Mouse (Mus musculus): ENCODE measurements around the gene Arl2.

GRCm38 (mm10) chr19:6094119-6094518 lies 47.2 kb downstream of the Arl2 start, which contains the start of gene AC131692.1:
- no peak for TF ChIP-seq E2F4 (IDR thresholded peaks at IDR 0.05; ENCODE audit: borderline replicate concordance, low read depth, low read length)
- TF ChIP-seq TAL1 (IDR thresholded peaks at IDR 0.05; ENCODE audit: low read length): no peak
- TF ChIP-seq HCFC1 (IDR thresholded peaks at IDR 0.05; ENCODE audit: low read depth, low read length): no peak
- TF ChIP-seq SMC3 (IDR thresholded peaks at IDR 0.05; ENCODE audit: low read depth, low read length): no peak
- TF ChIP-seq CTCF (IDR thresholded peaks at IDR 0.05 in 2 of 3, conservative IDR thresholded peaks at IDR 0.05 in 1 of 3; ENCODE audit: control insufficient read depth in 1 of 3, insufficient read depth in 1 of 3, low read depth in 2 of 3, low read length in 3 of 3, poor library complexity in 1 of 3, severe bottlenecking in 1 of 3): no peak
- TF ChIP-seq MXI1 (IDR thresholded peaks at IDR 0.05; ENCODE audit: low read depth, low read length): no peak
- TF ChIP-seq MEF2A (IDR thresholded peaks at IDR 0.05; ENCODE audit: extremely low read depth, insufficient replicate concordance, low read depth, low read length, poor library complexity, severe bottlenecking): no peak
- no peak for TF ChIP-seq ZKSCAN1 (IDR thresholded peaks at IDR 0.05; ENCODE audit: low read depth, low read length)
